Mouse (Mus musculus) cerebellum, adult 9-11 months (tissue): Measurements from ENCODE around the gene Gm28043.
"Not testable (repeated sequence)": the region's sequence is repeated elsewhere in the genome, so short reads cannot be mapped to it uniquely, and the experiment has no call there.

Experiments
- DNase-seq: peaks from one replicate; pipeline ENCODE4 v3.0.0; 2022

The Gm28043 gene

DNA sequence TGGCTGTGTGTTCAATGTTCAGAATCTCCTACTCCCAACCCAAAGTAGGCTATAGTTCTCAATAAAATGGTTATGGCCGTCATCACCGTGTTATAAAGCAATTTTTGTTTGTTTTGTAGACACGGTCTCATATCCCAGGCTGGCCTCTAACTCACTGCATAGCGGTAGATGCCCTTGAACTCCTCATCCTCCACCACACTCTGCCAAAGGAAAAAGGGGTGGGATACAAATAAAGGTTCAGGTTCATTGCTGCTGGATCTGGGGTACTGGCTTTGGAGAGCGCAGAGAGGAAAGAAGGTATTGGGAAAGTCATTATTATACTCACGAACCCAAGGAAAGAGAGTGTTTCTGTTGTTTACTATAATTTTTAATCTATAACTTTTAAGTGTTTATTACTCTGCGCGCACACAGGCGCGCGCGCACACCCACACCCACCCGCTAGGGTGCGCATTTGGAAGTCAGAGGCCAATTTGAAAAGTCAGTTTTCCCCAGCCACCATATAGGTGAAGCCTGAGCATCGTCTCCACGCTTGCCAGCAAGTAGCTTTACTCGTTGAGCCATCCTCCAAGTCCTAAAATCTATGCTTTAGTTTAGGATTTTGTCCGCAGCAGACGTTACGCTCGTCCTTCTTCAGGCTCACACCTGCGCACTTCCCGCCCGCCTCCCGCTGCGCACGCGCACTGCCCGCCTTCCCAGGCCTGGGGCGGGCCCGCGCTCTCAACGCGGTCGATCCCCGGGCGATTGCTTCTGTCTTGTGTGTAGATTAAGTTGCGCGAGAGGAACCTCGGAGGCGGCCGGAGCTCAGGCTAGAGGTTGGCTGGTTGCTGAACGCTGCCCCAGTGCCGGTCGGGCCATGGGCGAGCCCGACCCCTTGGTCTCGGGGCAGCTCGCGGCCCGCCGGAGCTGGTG lies at the start of gene Gm28043, which contains the start of gene Rnf8:
Gene Gm28043 (plus strand): TSS at position 762 of the 909 bp plus-strand sequence.
Gene Rnf8 (plus strand): TSS at position 676 of the 909 bp plus-strand sequence.
- DNase-seq, result peak; percentile 93

GRCm38 (mm10) chr17:29565521-29565920 lies 49.2 kb upstream of the Gm28043 start:
- no peak for DNase-seq

DNA sequence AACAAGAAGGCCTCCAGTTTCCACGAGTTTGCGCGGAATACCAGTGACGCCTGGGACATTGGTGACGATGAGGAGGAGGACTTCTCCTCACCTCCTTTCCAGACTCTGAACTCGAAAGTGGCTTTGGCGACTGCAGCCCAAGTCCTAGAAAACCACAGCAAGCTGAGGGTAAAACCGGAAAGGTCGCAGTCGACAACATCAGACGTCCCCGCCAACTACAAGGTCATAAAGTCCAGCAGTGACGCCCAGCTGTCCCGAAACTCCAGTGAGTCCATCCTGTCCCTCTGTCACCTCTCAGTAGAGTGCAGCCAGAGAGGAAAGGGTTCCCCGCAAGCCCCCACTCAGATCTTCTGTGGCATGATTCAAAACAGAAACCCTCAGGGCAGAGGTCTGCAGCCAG lies 46.2 kb upstream of the Gm28043 start:
- DNase-seq, result no peak

- peak; percentile 36 for DNase-seq
Observed at GRCm38 (mm10) chr17:29569831-29570230, 44.8 kb upstream of the Gm28043 start.

- no peak for DNase-seq
Observed at GRCm38 (mm10) chr17:29579579-29580126, 35.0 kb upstream of the Gm28043 start.

GRCm38 (mm10) chr17:29583569-29583968 lies 31.1 kb upstream of the Gm28043 start:
- DNase-seq, result no peak

GRCm38 (mm10) chr17:29584306-29584705 lies 30.4 kb upstream of the Gm28043 start:
- no peak for DNase-seq

GRCm38 (mm10) chr17:29584737-29585136 lies 29.9 kb upstream of the Gm28043 start:
- no peak for DNase-seq

GRCm38 (mm10) chr17:29585446-29585845 lies 29.2 kb upstream of the Gm28043 start:
- no peak for DNase-seq

DNA sequence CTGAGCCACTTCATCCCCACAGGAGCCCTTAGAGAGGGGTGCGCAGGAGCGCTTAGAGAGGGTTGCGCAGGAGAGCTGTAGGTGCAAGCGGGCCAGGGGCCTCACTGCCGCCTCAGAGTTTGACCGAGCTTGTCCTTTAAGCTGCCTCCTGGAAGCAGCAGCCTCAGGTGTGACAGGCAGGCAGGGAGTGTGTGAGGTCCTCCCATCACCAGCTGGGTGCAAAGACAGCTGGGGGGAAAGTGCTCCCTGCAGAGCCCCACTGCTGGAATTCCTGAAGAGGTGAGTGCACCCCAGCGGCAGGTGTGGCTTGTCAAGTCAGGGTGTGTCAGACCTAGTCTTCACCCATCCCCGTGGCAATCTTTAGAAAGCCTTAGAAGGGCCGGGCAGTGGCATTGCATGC lies 27.8 kb upstream of the Gm28043 start:
- DNase-seq, result no peak

DNA sequence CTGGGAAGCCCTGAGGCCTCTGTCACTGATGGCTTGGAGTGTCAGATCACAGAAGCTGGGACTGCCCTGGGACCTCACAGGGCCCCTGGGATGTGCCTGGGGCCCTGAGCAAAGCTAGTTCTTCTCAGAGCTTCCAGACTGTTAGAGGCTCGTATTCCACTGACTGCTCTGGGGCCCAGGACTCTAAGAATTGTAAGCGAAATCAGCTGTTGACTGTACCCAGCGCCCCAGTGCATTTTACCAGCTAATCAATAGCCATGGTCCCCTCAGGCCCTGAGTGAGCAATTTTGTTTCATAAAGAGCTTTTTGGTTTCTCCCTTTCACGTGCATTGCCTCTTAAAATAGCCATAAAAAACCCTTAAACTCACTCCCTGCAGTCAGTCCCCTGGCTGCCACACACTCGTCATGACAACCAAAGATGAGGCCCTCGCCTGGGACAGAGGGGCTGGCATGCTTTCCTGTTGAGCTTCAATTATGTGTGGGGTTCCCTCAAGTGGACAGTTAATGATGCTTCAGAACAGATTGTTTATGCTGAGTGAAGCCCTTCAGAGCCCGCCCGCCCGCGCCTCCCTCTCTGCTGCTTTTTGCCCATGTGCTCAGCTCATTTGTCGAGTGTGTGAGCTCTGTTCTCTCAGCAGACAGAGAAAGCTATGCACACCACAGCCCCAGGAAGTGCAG lies 25.3 kb upstream of the Gm28043 start:
- no peak for DNase-seq

- DNase-seq, result peak; percentile 80
Observed at GRCm38 (mm10) chr17:29595891-29596770, 18.5 kb upstream of the Gm28043 start.

DNA sequence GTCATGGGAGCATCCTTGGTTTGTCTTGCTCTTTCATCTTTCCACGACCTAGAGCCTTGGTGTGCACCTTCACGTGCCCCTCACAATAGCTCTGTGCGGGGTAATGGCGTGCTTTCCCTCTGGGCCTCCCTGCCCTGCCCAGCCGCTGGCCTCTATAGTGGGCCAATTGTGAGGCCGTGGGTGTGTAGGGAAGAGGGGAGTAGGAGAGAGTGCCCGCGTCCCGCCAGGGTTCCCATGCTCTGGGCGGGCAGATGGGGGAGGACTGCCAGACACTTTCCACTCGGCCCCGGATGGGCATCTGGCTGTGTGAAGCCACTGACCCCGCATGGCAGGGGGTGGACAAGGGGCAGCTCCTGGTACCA lies 17.9 kb upstream of the Gm28043 start:
- peak; percentile 40 for DNase-seq

GRCm38 (mm10) chr17:29599051-29599450 lies 15.6 kb upstream of the Gm28043 start:
- DNase-seq, result peak; percentile 54

GRCm38 (mm10) chr17:29599537-29599936 lies 15.1 kb upstream of the Gm28043 start:
- peak; percentile 52 for DNase-seq

- no peak for DNase-seq
Observed at GRCm38 (mm10) chr17:29601391-29601790, 13.3 kb upstream of the Gm28043 start.

DNA sequence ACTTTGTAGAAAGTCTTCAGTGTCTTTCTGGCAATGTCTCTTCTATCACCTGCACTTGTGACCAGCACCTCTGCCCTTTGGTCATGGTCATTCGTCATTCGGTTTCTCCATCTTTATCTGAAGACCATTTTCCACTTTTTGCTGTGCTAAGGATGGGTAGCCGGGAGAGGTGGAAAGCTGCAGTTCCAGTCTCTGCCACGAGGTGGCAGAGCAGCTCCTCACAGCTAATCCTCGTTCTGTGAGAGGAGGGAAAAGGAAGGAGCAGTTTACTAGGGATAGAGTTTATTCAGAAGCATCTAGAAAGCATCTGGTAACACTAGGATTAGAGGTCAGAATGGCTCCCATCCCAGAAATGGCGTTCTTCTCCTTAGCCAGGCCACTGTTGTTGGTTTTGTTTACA lies 11.4 kb upstream of the Gm28043 start:
- DNase-seq, result peak; percentile 75

- not testable (repeated sequence) for DNase-seq
Observed at GRCm38 (mm10) chr17:29613453-29613852, 1.2 kb upstream of the Gm28043 start.

DNA sequence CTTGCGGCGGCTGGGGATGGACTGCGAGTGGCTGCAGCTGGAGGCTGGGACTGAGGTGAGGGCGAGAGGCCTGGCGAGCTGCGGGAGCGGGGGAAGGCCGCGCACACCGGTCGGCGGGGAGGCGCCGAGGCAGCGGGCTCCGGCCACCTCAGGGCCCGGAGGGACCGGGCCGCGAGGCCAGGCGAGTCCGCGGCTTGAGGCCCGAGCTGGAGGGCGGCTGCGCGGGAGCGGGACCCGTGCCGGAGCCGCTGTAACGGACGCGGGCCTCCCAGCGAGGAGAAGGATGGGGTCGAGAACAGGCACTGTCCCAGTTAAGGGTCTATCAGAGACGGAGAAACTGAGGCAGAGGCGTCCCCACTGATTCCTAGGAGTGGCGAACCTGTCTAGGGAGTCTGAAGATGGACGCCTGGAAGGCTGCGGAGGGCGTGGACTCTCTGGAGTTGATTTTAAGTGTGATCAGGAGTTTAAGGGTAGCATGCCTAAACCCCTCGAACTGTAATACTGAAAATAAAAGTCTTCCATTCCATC lies 412 bp downstream of the Gm28043 start:
- no peak for DNase-seq

- no peak for DNase-seq
Observed at GRCm38 (mm10) chr17:29615616-29616015, 940 bp downstream of the Gm28043 start.

GRCm38 (mm10) chr17:29619231-29619630 lies 4.6 kb downstream of the Gm28043 start:
- DNase-seq, result no peak

DNA sequence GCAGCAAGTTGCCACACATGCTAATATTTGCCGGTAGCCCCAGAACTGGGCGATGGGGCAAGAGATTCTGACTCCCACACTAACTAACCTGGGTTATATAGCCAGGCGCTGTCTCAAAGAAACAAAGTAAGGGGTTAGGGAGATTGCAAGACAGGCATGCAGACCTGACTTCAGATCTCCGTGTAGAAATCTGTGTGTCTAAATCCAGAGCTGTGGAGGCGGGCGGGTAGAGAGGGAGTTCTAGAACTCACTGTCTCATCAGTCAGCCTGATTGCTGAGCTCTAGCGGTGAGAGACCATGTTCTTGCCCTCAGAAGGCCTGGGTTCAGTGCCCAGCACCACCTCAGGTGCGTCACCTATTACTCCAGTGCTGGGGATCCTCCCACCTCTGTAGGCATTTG lies 8.8 kb downstream of the Gm28043 start:
- DNase-seq, result no peak
